Mouse (Mus musculus) ES-E14 (cell line): ENCODE results near the gene Ncapd3. TPM values are rescaled to one million over a fixed set of nuclear protein-coding genes. Genes with fewer than 3 reads are reported as not detected.

Source experiments
- DNase-seq: peaks from one replicate; pipeline ENCODE4 v3.0.0-alpha.2; 2013; ENCODE audit warnings: low read depth, low spot score
- H3K27ac ChIP-seq: 2 replicates; pipeline ENCODE4 v1.5.1; 2012; ENCODE audit warnings: low read depth, mild to moderate bottlenecking, low read length, moderate library complexity, mixed read lengths; ENCODE audit not compliant: poor library complexity, insufficient read depth, severe bottlenecking
- H3K36me3 ChIP-seq: 2 replicates; pipeline ENCODE4 v1.6.1; 2012; ENCODE audit warnings: mild to moderate bottlenecking, low read length, moderate library complexity, mixed read lengths; ENCODE audit not compliant: control insufficient read depth, poor library complexity, insufficient read depth, severe bottlenecking
- H3K4me1 ChIP-seq, 2 experiments: fragments of 150-350 bp in 1 of 2; sonication (generic) in 1 of 2; 2 replicates each; pipeline ENCODE4 v1.6.1; 2012; ENCODE audit warnings: low read length in 2 of 2, mild to moderate bottlenecking in 1 of 2, mixed read lengths in 1 of 2; ENCODE audit not compliant: control insufficient read depth in 2 of 2, insufficient read depth in 2 of 2, poor library complexity in 1 of 2
- H3K4me3 ChIP-seq, 2 experiments: fragments of 150-350 bp in 1 of 2; sonication (generic) in 1 of 2; 2 replicates each; pipeline ENCODE4 v1.5.1; 2012; ENCODE audit warnings: low read length in 2 of 2, low read depth in 1 of 2, mild to moderate bottlenecking in 1 of 2, mixed read lengths in 1 of 2; ENCODE audit not compliant: insufficient read depth in 1 of 2, poor library complexity in 1 of 2, severe bottlenecking in 1 of 2
- H3K9ac ChIP-seq: 2 replicates; pipeline ENCODE4 v1.6.1; 2012; ENCODE audit warnings: low read depth, mild to moderate bottlenecking, low read length, mixed read lengths; ENCODE audit not compliant: poor library complexity, insufficient read depth, severe bottlenecking
- H3K9me3 ChIP-seq: fragments of 150-350 bp; sonication (generic); 2 replicates; pipeline ENCODE4 v1.6.1; 2012; ENCODE audit warnings: low read depth, mild to moderate bottlenecking, low read length; ENCODE audit not compliant: control insufficient read depth, insufficient read depth
- CHD2 ChIP-seq: IDR thresholded peaks from 2 replicates; pipeline ENCODE4 v1.6.1; 2014; ENCODE audit warnings: mild to moderate bottlenecking, low read depth, low read length, inconsistent platforms
- HCFC1 ChIP-seq: IDR thresholded peaks from 2 replicates; pipeline ENCODE4 v1.6.1; 2012; ENCODE audit warnings: low read length, inconsistent platforms, borderline replicate concordance; ENCODE audit not compliant: insufficient read depth
- MAFK ChIP-seq: IDR thresholded peaks from 2 replicates; pipeline ENCODE4 v1.6.1; 2014; ENCODE audit warnings: mild to moderate bottlenecking, low read depth, low read length, inconsistent platforms; ENCODE audit not compliant: insufficient read depth
- ZC3H11A ChIP-seq: IDR thresholded peaks from 2 replicates; pipeline ENCODE4 v1.6.1; 2012; ENCODE audit warnings: low read depth, mild to moderate bottlenecking, inconsistent platforms, low read length, borderline replicate concordance
- ZNF384 ChIP-seq: IDR thresholded peaks from 2 replicates; pipeline ENCODE4 v1.6.1; 2012; ENCODE audit warnings: low read depth, low read length, inconsistent platforms
- in situ Hi-C, 2 experiments: fragments of 600-800 bp; cut with MboI; formaldehyde crosslinking; loops; one replicate each; pipeline ENCODE4 v1.15.1; 2025; ENCODE audit warnings: low sequenced_read_pairs in 2 of 2, inconsistent platforms in 1 of 2; ENCODE audit not compliant: unreplicated experiment in 2 of 2
- total RNA-seq: library from RNA; depleted of rRNA; stranded (reverse); fragments of 300-350 nt; gene quantifications from 2 replicates; pipeline ENCODE4 v1.2.3, GENCODE M21; 2012

Gene Ncapd3
- total RNA-seq, 1 experiment, result 41.5 TPM

GRCm38 (mm10) chr9:27111756-27112155 lies 81.8 kb downstream of the Ncapd3 start:
- no peak for DNase-seq
- in situ Hi-C loops, result no loop called here
- H3K4me3 ChIP-seq, result no peak overlapping the region
- peaks cover 0 to 4% of the 10 kb centered on the region in 2 experiments; a peak in 1 of 4 replicates for H3K4me1 ChIP-seq
- no peak overlapping the region for H3K9ac ChIP-seq
- no peaks in the 10 kb centered on the region for H3K36me3 ChIP-seq
- TF ChIP-seq ZNF384, result no peak
- no peak for TF ChIP-seq ZC3H11A
- no peak for TF ChIP-seq CHD2
- TF ChIP-seq HCFC1, result no peak
- no peak for TF ChIP-seq MAFK
- no peak overlapping the region for H3K27ac ChIP-seq
- no peaks in the 10 kb centered on the region for H3K9me3 ChIP-seq

DNA sequence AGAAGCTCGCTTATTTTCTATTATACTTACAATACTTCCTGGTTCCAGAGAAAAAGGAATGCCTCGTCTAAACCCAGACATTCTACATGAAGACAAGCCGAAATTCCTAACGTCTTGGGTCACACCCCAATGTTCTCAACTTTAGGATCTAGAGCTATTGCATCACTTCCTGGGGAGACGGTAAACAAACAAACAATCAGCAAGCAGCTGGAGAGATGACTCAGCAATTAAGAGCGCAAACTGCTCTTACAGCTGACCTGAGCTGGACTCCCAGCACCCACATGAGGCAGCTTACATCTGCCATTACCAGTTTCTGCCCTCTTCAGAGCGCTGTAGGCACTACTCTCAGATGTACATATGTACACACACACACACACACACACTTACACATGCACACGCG lies 91.3 kb downstream of the Ncapd3 start:
- Histone ChIP-seq H3K9me3 (no peaks in the 10 kb centered on the region), H3K36me3 (no peaks in the 10 kb centered on the region), H3K4me1 (peaks cover 0 to 11% of the 10 kb centered on the region in 2 experiments; a peak in 1 of 4 replicates), H3K27ac (no peak overlapping the region), H3K9ac (no peak overlapping the region), H3K4me3 (no peak overlapping the region)
- in situ Hi-C loops, result no loop called here
- TF ChIP-seq CHD2, result no peak
- TF ChIP-seq MAFK, result peak; percentile 91
- no peak for DNase-seq

DNA sequence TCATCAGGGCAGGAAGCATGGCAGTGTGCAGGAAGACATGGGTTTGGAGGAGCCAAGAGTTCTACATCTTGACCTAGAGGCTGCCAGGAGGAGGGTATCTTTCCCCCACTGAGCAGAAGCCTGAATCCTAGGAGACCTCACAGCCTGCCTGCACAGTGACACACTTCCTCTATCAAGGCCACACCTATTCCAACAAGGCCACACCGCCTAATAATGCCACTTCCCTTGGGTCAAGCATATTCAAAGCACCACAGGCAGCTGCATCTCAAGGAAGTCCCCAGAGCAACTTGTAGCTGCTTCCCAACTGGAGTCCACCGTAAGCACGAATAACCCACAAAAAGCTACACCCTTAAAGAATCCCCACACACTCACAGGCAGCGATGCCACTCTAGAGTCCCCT lies 92.1 kb downstream of the Ncapd3 start:
- TF ChIP-seq ZNF384, result no peak
- TF ChIP-seq HCFC1, result no peak
- TF ChIP-seq CHD2, result no peak
- TF ChIP-seq ZC3H11A, result no peak
- no peak for TF ChIP-seq MAFK
- DNase-seq, result no peak
- in situ Hi-C loops, result no loop called here
- Histone ChIP-seq H3K4me1 (peaks cover 0 to 11% of the 10 kb centered on the region in 2 experiments; a peak in 1 of 4 replicates), H3K36me3 (no peaks in the 10 kb centered on the region), H3K4me3 (no peak overlapping the region), H3K9me3 (no peaks in the 10 kb centered on the region), H3K9ac (no peak overlapping the region), H3K27ac (no peak overlapping the region)

DNA sequence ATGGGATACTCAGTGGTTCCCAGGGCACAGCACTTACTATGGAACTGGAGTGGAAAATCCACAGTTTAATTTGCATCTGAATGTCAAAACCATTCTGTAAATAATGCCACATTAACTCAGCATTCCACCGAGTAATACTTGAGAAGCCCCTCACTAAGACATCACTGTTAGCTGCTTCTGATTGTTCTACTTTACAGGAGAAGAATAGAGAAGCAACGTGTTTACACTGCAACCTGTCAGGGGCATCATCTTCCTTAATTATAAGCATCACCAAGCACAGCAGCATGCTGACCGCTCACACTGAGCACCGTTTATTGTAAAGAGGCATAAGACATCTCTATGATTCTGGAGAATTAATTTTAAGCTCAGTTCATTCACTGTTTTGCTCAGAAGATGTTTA lies 93.0 kb downstream of the Ncapd3 start:
- Histone ChIP-seq H3K9ac (no peak overlapping the region), H3K4me1 (peaks cover 0 to 11% of the 10 kb centered on the region in 2 experiments; a peak in 1 of 4 replicates), H3K4me3 (no peak overlapping the region), H3K36me3 (no peaks in the 10 kb centered on the region), H3K9me3 (no peaks in the 10 kb centered on the region), H3K27ac (no peak overlapping the region)
- DNase-seq, result no peak
- in situ Hi-C loops, result no loop called here
- no peak for TF ChIP-seq MAFK
- TF ChIP-seq ZNF384, result no peak
- TF ChIP-seq HCFC1, result no peak
- TF ChIP-seq CHD2, result no peak
- TF ChIP-seq ZC3H11A, result no peak

DNA sequence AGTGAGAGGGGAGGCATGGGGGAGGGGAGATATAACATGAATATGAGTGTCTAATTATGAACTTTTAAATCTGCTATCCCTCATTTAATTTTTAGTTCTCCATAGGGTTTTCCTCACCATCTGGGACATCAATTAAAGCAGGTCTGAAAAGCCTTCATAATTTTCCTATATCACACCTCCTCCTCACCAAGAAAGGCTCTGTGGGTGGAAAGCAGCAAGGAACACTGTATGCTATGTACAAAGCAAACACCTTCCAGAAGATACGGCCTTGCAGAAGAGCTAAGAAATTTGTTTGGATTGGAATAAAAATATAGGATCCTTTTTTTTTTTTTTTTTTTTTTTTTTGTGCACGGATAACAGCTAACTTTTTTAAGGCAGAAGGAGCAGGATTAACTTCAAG lies 94.0 kb downstream of the Ncapd3 start:
- TF ChIP-seq ZNF384 (no peak), HCFC1 (no peak), ZC3H11A (no peak), CHD2 (no peak), MAFK (no peak)
- H3K4me1 ChIP-seq, result peaks cover 0 to 11% of the 10 kb centered on the region in 2 experiments; a peak in 1 of 4 replicates
- H3K36me3 ChIP-seq, result no peaks in the 10 kb centered on the region
- H3K9ac ChIP-seq, result no peak overlapping the region
- H3K27ac ChIP-seq, result no peak overlapping the region
- DNase-seq, result no peak
- no peak overlapping the region for H3K4me3 ChIP-seq
- in situ Hi-C loops, result no loop called here
- no peaks in the 10 kb centered on the region for H3K9me3 ChIP-seq
